Mouse (Mus musculus): Measurements from ENCODE around the gene Asic2.

DNA sequence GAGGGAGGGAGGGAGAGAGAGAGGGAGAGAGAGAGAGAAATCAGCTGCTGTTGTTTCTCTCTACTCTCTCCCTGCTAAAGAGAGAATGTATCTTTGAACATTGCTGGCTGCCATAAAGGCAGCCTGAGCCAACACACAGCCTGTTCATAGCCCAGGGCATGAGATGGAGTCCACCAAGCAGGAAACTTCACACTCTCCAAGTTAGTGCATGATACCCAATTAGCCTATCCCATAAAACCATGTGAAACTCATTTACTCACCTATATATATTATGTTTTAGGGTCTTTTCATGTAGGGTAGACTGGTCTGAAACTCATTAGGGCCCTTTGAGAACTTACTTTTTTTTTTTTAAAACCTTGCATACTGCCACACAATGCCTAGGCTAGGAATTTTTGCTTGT, 582.7 kb downstream of the Asic2 start:
- no peak for TF ChIP-seq CTCF (IDR thresholded peaks at IDR 0.05; ENCODE audit: control insufficient read depth, insufficient read depth, low read length)
- TF ChIP-seq POLR2A (IDR thresholded peaks at IDR 0.05; ENCODE audit: borderline replicate concordance, control insufficient read depth, low read depth, low read length): no peak
